Mouse (Mus musculus) megakaryocyte, embryonic 14.5 days (primary cell): ENCODE results near the gene Crebbp. TPM values are rescaled to one million over a fixed set of nuclear protein-coding genes. Genes with fewer than 3 reads are reported as not detected.
"Not testable (repeated sequence)": the region's sequence is repeated elsewhere in the genome, so short reads cannot be mapped to it uniquely, and the experiment has no call there.

ENCODE experiments used
- H3K27me3 ChIP-seq: replicated peaks from 2 replicates; pipeline ENCODE3; 2012; ENCODE audit warnings: inconsistent platforms
- H3K36me3 ChIP-seq: replicated peaks from 2 replicates; pipeline ENCODE3; 2012; ENCODE audit warnings: low read length, inconsistent platforms, mixed read lengths
- H3K4me1 ChIP-seq: 2 replicates; pipeline ENCODE4 v1.6.1; 2012; ENCODE audit warnings: inconsistent platforms
- H3K4me3 ChIP-seq: replicated peaks from 2 replicates; pipeline ENCODE3; 2012; ENCODE audit warnings: moderate library complexity, mild to moderate bottlenecking, inconsistent platforms
- H3K9me3 ChIP-seq: 2 replicates; pipeline ENCODE4 v1.6.1; 2012; ENCODE audit warnings: inconsistent platforms
- FLI1 ChIP-seq: IDR thresholded peaks from 2 replicates; pipeline ENCODE4 v1.6.1; 2012; ENCODE audit warnings: low read length, inconsistent platforms, mixed read lengths
- GATA1 ChIP-seq: IDR thresholded peaks from 3 replicates; pipeline ENCODE4 v1.6.1; 2012; ENCODE audit warnings: mixed read lengths, low read length, inconsistent platforms, borderline replicate concordance
- polyA plus RNA-seq: library from polyadenylated mRNA; stranded (reverse); fragments of >175 nt; gene quantifications from 2 replicates; pipeline ENCODE4 v1.2.3, GENCODE M21; 2012; ENCODE audit warnings: low replicate concordance; ENCODE audit not compliant: insufficient read depth

Crebbp gene
- polyA plus RNA-seq, 1 experiment, result 8.2 TPM

DNA sequence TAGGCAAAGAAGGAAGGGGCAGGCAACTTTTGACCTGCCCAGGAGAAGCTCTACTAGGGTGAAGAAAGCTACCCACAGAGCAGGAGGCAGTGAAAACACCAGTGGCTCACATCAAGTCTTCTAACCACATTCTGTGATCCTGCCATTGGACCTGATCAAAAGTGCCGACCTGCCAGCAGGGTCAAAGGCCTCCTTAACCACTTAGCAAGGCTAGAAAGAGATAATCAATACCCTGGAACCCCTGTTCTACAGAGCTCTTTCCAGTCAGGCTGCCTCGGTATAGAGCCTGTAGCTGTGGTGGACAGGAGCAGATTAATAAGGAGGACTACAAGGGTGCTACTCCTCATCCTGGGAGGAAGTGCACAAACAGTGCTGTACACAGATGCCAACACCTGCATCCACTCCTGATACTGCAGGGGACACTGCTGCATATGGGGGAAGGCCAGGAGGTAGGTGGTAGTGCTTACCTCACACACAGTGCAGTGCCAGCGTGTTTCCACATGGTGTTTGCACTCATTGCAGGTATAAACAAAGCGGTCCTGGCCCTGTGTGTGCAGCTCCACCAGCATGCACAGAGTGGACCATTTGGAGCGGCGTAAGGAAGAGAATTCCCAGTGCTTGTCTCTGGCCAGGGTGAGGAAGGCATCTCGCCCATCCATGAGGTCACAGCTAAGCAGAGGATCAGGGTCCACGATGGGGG is 126.4 kb downstream of the Crebbp start:
- peaks cover under 1% of the 10 kb centered on the region; the same call in 1 of the 2 replicates for H3K4me1 ChIP-seq
- peaks cover 89% of the 10 kb centered on the region for H3K36me3 ChIP-seq
- no peaks in the 10 kb centered on the region for H3K27me3 ChIP-seq
- TF ChIP-seq FLI1, result no peak
- TF ChIP-seq GATA1, result no peak
- H3K9me3 ChIP-seq, result no peaks in the 10 kb centered on the region
- H3K4me3 ChIP-seq, result peak overlapping the region; percentile 40

DNA sequence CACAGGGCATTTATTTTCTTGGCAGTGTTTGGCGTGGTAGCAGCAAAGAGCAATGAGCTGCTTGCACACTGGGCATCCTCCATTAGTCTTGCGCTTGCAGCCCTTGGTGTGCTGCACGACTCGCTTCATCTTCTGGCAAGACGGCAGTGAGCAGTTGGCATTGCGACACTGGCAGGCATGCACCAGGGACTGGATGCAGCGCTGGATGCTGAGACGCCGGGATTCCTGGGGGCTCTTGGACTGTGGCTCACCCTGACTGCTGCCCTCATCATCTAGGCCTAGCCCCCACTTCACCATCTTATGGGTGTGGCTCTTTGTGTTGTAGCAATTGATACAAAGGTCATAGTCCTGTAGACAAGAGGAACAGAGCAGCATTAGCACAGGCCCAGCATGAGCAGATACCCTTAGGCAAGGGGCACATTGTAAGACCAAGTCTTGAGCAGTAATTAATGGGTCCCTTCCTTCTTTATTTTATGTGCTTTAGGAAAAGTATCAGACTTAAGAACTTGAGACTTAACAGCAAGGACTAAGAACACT is 127.9 kb downstream of the Crebbp start:
- no peaks in the 10 kb centered on the region for H3K27me3 ChIP-seq
- H3K36me3 ChIP-seq, result peaks cover 82% of the 10 kb centered on the region

DNA sequence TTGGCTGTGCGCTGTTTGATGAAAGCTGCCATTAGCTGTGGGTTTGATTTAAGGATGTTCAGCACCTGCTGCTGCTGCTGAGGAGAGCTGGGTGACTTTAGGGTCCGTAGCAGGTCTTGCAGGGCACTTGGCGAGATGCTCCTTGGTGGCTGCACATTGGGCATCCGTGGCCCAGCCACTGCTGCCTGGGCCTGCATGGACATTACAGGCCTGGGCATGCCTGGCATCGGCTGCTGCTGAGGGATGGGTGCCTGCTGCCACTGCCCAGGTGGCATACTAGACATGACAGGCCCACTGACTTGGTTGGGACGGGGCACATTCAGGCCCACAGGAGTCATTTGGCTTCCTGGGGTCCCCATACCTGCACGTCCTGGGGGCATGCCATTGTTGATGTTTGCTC is 128.7 kb downstream of the Crebbp start:
- Histone ChIP-seq H3K4me1 (peaks cover 15% of the 10 kb centered on the region), H3K4me3 (no peak overlapping the region), H3K36me3 (peaks cover 73% of the 10 kb centered on the region)

More for the DNA sequence above, 127.9 kb downstream of the Crebbp start:
- H3K4me1 ChIP-seq, result peaks cover 10% of the 10 kb centered on the region; the same call in 1 of the 2 replicates
- TF ChIP-seq GATA1 (no peak), FLI1 (no peak)
- H3K9me3 ChIP-seq, result no peaks in the 10 kb centered on the region
- no peak overlapping the region for H3K4me3 ChIP-seq

DNA sequence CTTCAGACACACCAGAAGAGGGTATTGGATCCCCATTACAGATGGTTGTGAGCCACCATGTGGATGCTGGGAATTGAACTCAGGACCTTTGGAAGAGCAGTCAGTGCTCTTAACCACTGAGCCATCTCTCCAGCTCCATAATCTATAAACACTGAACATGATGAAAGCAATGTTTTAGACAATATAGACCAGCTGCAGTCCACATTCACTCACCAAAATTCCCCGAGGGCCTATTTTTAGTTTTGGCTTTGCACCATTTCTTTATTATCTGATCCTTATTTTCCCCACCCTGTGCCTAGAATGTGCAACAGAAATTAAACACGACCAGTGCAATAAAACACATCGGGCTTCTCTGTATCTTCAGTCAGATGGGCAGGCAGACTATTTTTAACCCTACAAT is 133.4 kb downstream of the Crebbp start:
- not testable (repeated sequence) for H3K27me3 ChIP-seq, H3K4me3 ChIP-seq, H3K9me3 ChIP-seq
- Histone ChIP-seq H3K36me3 (peaks cover 28% of the 10 kb centered on the region), H3K4me1 (peaks cover 47% of the 10 kb centered on the region)

More for the DNA sequence above, 128.7 kb downstream of the Crebbp start:
- TF ChIP-seq FLI1 (no peak), GATA1 (no peak)
- Histone ChIP-seq H3K9me3 (no peaks in the 10 kb centered on the region), H3K27me3 (no peaks in the 10 kb centered on the region)

DNA sequence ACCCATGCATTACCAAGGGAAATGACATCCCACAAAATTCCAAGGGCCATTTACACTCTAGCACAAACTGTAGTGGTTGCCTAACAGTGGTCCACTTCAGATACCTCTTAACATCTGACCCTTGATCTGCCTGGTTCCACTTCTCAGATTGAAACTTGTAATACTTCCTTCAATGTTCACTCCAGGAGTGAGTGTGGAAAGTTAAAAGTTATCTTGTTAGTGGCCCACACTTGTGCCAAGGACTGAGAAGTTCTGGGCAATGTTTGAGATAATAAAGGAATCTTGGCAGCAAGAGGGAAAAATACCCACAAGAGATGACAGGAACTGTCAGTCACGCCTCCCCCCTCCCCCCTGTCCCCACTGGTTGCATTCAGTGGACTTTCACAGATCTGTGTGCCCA is 134.1 kb downstream of the Crebbp start:
- Histone ChIP-seq H3K4me3 (no peak overlapping the region), H3K27me3 (no peaks in the 10 kb centered on the region), H3K36me3 (peaks cover 20% of the 10 kb centered on the region), H3K4me1 (peaks cover 55% of the 10 kb centered on the region), H3K9me3 (no peaks in the 10 kb centered on the region)
- TF ChIP-seq GATA1, result no peak

DNA sequence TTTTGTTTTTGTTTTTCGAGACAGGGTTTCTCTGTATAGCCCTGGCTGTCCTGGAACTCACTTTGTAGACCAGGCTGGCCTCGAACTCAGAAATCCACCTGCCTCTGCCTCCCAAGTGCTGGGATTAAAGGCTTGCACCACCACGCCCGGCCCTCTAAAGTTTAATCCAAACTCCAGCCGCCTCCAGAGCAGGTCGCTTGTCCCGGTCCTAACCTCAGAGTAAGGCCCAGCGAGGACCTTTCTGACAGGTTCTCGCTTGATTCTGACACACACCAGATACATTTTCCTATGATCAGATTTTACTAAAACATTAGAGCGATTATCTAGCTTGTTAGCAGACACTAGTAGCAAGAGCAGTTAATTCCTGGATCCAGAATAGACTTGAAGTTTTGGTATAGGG is 135.5 kb downstream of the Crebbp start:
- Histone ChIP-seq H3K4me1 (peaks cover 66% of the 10 kb centered on the region), H3K36me3 (peaks cover 14% of the 10 kb centered on the region), H3K4me3 (peak overlapping the region; percentile 23)
- H3K9me3 ChIP-seq, H3K27me3 ChIP-seq: not testable (repeated sequence)

DNA sequence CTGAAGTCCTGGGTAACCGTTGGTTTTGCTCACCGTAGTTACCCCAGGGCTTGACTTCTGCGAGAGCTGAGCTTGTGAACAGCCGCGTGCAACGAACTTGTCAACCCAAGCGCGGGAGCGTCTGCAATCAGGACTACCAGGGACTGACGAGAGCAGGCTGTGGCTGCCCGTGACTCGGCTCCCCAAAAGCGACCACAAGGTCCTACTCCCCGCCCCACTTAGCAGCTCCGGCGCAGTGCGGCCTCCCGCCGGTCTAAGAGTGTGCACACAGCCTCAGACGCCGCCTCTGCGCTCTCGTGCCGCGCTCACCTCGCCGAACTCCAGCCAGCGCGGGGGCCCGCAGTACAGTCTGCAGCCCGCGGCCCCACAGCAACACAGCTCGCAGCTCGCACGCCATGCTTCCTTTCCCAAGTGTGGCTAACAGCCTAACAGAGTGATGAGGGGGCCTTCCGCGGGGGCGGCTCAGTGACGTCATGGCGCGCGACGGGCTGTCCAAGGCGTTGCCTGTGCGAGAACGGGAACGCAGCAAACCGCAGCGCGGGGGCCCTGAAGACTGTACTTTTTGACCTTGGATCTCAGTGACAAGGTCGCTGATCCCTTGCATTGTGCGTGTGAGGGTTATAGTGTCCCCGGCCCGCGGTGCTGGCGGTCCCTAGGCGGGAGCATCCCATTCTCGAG is 136.3 kb downstream of the Crebbp start, which contains the start of gene Trap1:
TSS of gene Trap1 (minus strand) at position 444 of the 678 bp plus-strand sequence.
- H3K36me3 ChIP-seq, result peaks cover 14% of the 10 kb centered on the region
- H3K9me3 ChIP-seq, result no peaks in the 10 kb centered on the region
- peak within 1 kb of the TSS; percentile 98 for H3K4me3 ChIP-seq
- H3K4me1 ChIP-seq, result peaks cover 66% of the 10 kb centered on the region
- TF ChIP-seq GATA1 (no peak), FLI1 (no peak)
- H3K27me3 ChIP-seq, result no peaks in the 10 kb centered on the region

DNA sequence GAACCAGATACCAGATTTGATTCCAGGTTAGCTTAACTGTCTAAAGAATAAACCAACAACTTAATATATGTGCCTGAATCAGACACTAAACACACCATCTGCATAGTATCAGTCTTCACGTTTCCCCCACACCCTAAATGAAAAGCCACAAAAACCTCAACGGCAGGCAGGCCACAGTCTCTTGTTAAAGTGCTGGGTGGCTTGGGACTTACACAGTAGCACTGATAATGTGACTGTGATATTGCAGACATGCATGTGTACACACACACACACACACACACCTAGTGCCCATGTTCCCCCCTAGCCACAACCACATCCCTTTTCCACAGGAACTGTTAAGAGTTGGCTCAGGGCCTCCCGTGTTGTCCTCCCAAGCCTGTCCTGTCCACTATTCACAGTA is 139.0 kb downstream of the Crebbp start:
- Histone ChIP-seq H3K9me3 (no peaks in the 10 kb centered on the region), H3K4me1 (peaks cover 49% of the 10 kb centered on the region), H3K27me3 (no peaks in the 10 kb centered on the region), H3K36me3 (peaks cover 6% of the 10 kb centered on the region), H3K4me3 (peak overlapping the region; percentile 73)
- TF ChIP-seq GATA1, result no peak
- no peak for TF ChIP-seq FLI1

DNA sequence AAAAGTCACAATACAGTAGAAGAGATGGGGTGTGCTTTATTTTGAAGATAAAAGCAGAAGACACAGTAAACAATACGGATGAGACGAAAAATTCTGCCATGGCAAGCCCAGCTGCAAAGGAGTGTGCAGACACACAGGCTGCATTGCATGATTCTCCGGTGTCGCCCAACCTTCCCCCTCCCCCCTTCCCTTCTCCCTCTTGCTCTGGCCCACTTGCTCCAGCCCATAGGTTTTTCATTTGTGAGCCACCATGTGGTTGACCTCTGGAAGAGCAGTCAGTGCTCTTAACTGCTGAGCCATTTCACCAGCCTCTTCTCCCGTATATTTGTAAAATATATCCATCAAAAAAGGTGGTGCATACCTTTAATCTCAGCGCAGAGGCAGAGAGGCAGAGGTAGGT is 139.5 kb downstream of the Crebbp start:
- H3K9me3 ChIP-seq, result no peaks in the 10 kb centered on the region
- H3K36me3 ChIP-seq, result peaks cover 6% of the 10 kb centered on the region
- H3K27me3 ChIP-seq, result no peaks in the 10 kb centered on the region
- H3K4me1 ChIP-seq, result peaks cover 43% of the 10 kb centered on the region
- TF ChIP-seq FLI1, result no peak
- no peak for TF ChIP-seq GATA1
- peak overlapping the region; percentile 59 for H3K4me3 ChIP-seq

DNA sequence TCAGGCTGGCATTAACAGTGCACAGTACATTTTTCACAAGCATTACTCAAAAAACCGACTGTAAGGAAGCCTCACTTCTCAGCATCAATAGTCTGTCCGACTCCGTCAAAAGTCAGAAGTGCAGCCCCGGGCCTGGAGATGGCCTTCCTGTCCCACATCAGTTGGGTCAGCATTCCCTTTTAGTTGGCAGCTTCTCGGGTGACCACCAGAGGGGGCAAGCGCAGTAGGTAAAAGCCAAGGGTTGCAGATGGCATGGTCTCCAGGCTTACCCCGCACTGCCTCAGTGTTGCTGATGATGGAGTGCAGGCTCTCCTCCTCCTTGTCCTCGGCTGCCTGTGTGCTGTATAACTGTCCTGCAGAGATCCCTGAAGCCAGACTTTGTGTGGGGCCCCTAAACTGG is 145.2 kb downstream of the Crebbp start:
- peaks cover 24% of the 10 kb centered on the region for H3K4me1 ChIP-seq
- no peaks in the 10 kb centered on the region for H3K9me3 ChIP-seq
- TF ChIP-seq FLI1 (no peak), GATA1 (no peak)
- H3K27me3 ChIP-seq, result no peaks in the 10 kb centered on the region
- H3K36me3 ChIP-seq, result peaks cover 58% of the 10 kb centered on the region
- no peak overlapping the region for H3K4me3 ChIP-seq

DNA sequence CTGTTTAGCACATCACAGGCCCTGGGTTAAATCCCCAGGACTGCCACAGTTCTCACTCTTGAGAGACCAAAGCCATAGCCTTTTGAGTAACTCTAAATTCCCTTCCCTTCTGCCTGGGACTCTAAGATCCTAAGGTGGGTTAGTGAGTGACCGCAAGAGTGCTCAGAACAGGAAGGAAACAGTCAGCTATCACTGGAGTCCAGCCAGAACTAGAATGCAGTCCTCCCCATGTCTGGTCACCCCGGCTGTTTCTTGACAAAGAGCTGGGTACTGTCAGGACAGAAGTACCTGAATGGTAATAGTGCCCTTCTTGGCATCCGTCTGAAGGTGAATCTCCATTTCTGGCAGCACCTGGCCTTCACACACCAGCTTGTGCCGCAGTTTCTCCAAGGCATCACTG is 148.9 kb downstream of the Crebbp start:
- peaks cover 88% of the 10 kb centered on the region for H3K36me3 ChIP-seq
- H3K4me1 ChIP-seq, result peaks cover 35% of the 10 kb centered on the region
- no peaks in the 10 kb centered on the region for H3K27me3 ChIP-seq
- no peaks in the 10 kb centered on the region for H3K9me3 ChIP-seq
- TF ChIP-seq GATA1 (no peak), FLI1 (no peak)
- H3K4me3 ChIP-seq, result no peak overlapping the region
